Mouse (Mus musculus) embryonic fibroblast, embryonic 13.5 days (primary cell): Measurements from ENCODE around the gene Nuak2.

Source experiments
- CTCF ChIP-seq: IDR thresholded peaks from 2 replicates; pipeline ENCODE4 v1.5.1; 2011; ENCODE audit warnings: mild to moderate bottlenecking, control low read depth, low read length, moderate library complexity, borderline replicate concordance; ENCODE audit not compliant: insufficient read depth
- POLR2A ChIP-seq: IDR thresholded peaks from 2 replicates; pipeline ENCODE4 v1.6.1; 2011; ENCODE audit warnings: low read depth, mild to moderate bottlenecking, control low read depth, low read length, moderate library complexity

GRCm38 (mm10) chr1:132338027-132338660 is 22.2 kb downstream of the Nuak2 start:
- TF ChIP-seq POLR2A (no peak), CTCF (no peak)
